Mouse (Mus musculus) heart, embryonic 14.5 days (tissue): Measurements from ENCODE around the gene Ly6g6c. TPM values are rescaled to one million over a fixed set of nuclear protein-coding genes. Genes with fewer than 3 reads are reported as not detected.

Source experiments
- ATAC-seq: fragments of 200-750 bp; cut with Nextera tagmentation; 2 replicates; pipeline ENCODE4 v1.8.0; 2017; ENCODE audit warnings: low read depth, moderate TSS enrichment; ENCODE audit not compliant: insufficient number of reproducible peaks, insufficient read depth, low FRiP score
- H3K27ac ChIP-seq, 2 experiments: fragments of 200-500 bp in 1 of 2; fragments of 300-500 bp in 1 of 2; sonication (generic) in 1 of 2; replicated peaks in 1 of 2; 2 replicates each; pipeline ENCODE4 v1.5.1; 2012 to 2014; ENCODE audit warnings: low read depth in 2 of 2, low read length in 2 of 2, control low read depth in 1 of 2, mild to moderate bottlenecking in 1 of 2, mixed read lengths in 1 of 2; ENCODE audit not compliant: control insufficient read depth in 1 of 2, insufficient read depth in 1 of 2
- H3K27me3 ChIP-seq: fragments of 300-500 bp; sonication (generic); 2 replicates; pipeline ENCODE4 v1.6.1; 2014; ENCODE audit warnings: mild to moderate bottlenecking, low read length, control low read depth; ENCODE audit not compliant: control insufficient read depth, insufficient read depth
- H3K36me3 ChIP-seq: fragments of 300-500 bp; sonication (generic); 2 replicates; pipeline ENCODE4 v1.6.1; 2014; ENCODE audit warnings: mild to moderate bottlenecking, control low read depth, low read length, mixed read lengths; ENCODE audit not compliant: control insufficient read depth, insufficient read depth
- H3K4me1 ChIP-seq, 2 experiments: fragments of 200-500 bp in 1 of 2; fragments of 300-500 bp in 1 of 2; sonication (generic) in 1 of 2; 2 replicates each; pipeline ENCODE4 v1.6.1; 2012 to 2014; ENCODE audit warnings: low read length in 2 of 2, control low read depth in 1 of 2, mixed read lengths in 1 of 2; ENCODE audit not compliant: control insufficient read depth in 2 of 2, insufficient read depth in 2 of 2
- H3K4me2 ChIP-seq: fragments of 300-500 bp; sonication (generic); 2 replicates; pipeline ENCODE4 v1.6.1; 2014; ENCODE audit warnings: mild to moderate bottlenecking, low read length
- H3K4me3 ChIP-seq, 2 experiments: fragments of 200-500 bp in 1 of 2; fragments of 300-500 bp in 1 of 2; sonication (generic) in 1 of 2; 2 replicates each; pipeline ENCODE4 v1.5.1; 2012 to 2014; ENCODE audit warnings: low read length in 2 of 2, mild to moderate bottlenecking in 2 of 2, control low read depth in 1 of 2, low read depth in 1 of 2, moderate library complexity in 1 of 2; ENCODE audit not compliant: control insufficient read depth in 1 of 2, insufficient read depth in 1 of 2
- H3K9ac ChIP-seq: fragments of 300-500 bp; sonication (generic); 2 replicates; pipeline ENCODE4 v1.6.1; 2014; ENCODE audit warnings: mild to moderate bottlenecking, low read length
- H3K9me3 ChIP-seq: fragments of 300-500 bp; sonication (generic); 2 replicates; pipeline ENCODE4 v1.6.1; 2016; ENCODE audit warnings: low read length, control low read depth; ENCODE audit not compliant: control insufficient read depth
- WGBS: fragments of 180-500 bp; shearing (Covaris S2); extraction: QIAGEN DNeasy Blood & Tissue Kit; methylation state at CpG from one replicate; pipeline ENCODE4 v1.1.7; 2014; 5-methylcytosine and 5-hydroxymethylcytosine counted together
- polyA plus RNA-seq: library from polyadenylated mRNA; unstranded; fragments of >200 nt; fragmentation: Nextera tagmentation; extraction: Ambion mirVana; gene quantifications from 2 replicates; pipeline ENCODE4 v1.2.1, GENCODE M21; 2014

Ly6g6c gene
- polyA plus RNA-seq, 1 experiment from 2014 or later = not detected

GRCm38 (mm10) chr17:35108097-35108496 lies 42.9 kb downstream of the Ly6g6c start, which contains the start of gene Ly6g5c:
Ly6g5c (plus strand) TSS chr17:35108279.
- H3K27me3 ChIP-seq = no peaks in the 10 kb centered on the region
- H3K4me1 ChIP-seq = peaks cover 5% of the 10 kb centered on the region in 2 experiments; a peak in 3 of 4 replicates
- ATAC-seq = no peak
- 82% methylated on average over 6 of the region's 6 CpGs for WGBS
- no peak within 1 kb of the TSS for H3K4me3 ChIP-seq
- H3K9ac ChIP-seq = no peak within 1 kb of the TSS
- H3K4me2 ChIP-seq = no peak within 1 kb of the TSS
- H3K9me3 ChIP-seq = no peaks in the 10 kb centered on the region
- H3K27ac ChIP-seq = no peak within 1 kb of the TSS
- peaks cover 16% of the 10 kb centered on the region for H3K36me3 ChIP-seq

GRCm38 (mm10) chr17:35111774-35112173 lies 46.6 kb downstream of the Ly6g6c start:
- H3K27ac ChIP-seq = peak overlapping the region; percentile 61 to 65; a peak in 2 of 4 replicates
- no peak for ATAC-seq
- H3K4me3 ChIP-seq = no peak overlapping the region
- 59% methylated on average over 9 of the region's 9 CpGs for WGBS
- peak overlapping the region; percentile 31; the same call in 1 of the 2 replicates for H3K4me2 ChIP-seq
- H3K27me3 ChIP-seq = no peaks in the 10 kb centered on the region
- H3K9ac ChIP-seq = 0 out of 2 replicates have a peak overlapping the region, but pooled peaks have one; percentile 41
- no peaks in the 10 kb centered on the region for H3K4me1 ChIP-seq
- no peaks in the 10 kb centered on the region for H3K9me3 ChIP-seq
- H3K36me3 ChIP-seq = peaks cover 30% of the 10 kb centered on the region

GRCm38 (mm10) chr17:35115046-35116019 lies 50.1 kb downstream of the Ly6g6c start, which contains the start of gene Ly6g5b:
Ly6g5b (minus strand) TSS chr17:35115428.
- Histone ChIP-seq H3K9ac (no peak within 1 kb of the TSS), H3K4me3 (no peak within 1 kb of the TSS), H3K4me2 (no peak within 1 kb of the TSS), H3K9me3 (no peaks in the 10 kb centered on the region), H3K27me3 (no peaks in the 10 kb centered on the region), H3K36me3 (peaks cover 60% of the 10 kb centered on the region), H3K27ac (no peak within 1 kb of the TSS), H3K4me1 (peaks cover 2 to 7% of the 10 kb centered on the region in 2 experiments; a peak in 2 of 4 replicates)
- 80% methylated on average over 8 of the region's 8 CpGs for WGBS
- no peak for ATAC-seq

Other genes with a start within 250 kb of the Ly6g6c start
- 17.1 and 18.4 TPM in 2 replicates for gene Stk19, start 228.4 kb upstream of the Ly6g6c start, polyA plus RNA-seq
- 26.6 and 33.1 TPM in 2 replicates for gene Dxo, start 228.4 kb upstream of the Ly6g6c start, polyA plus RNA-seq
- 22.4 and 23.0 TPM in 2 replicates for gene Skiv2l, start 215.2 kb upstream of the Ly6g6c start, polyA plus RNA-seq
- gene Nelfe, start 215.0 kb upstream of the Ly6g6c start, polyA plus RNA-seq = 65.7 and 65.8 TPM in 2 replicates
- gene Cfb, start 202.9 kb upstream of the Ly6g6c start, polyA plus RNA-seq = 1.2 and 2.7 TPM in 2 replicates
- gene Zbtb12, start 185.9 kb upstream of the Ly6g6c start, polyA plus RNA-seq = 0.38 and 0.53 TPM in 2 replicates
- not detected in 2 replicates for gene Gm20547, start 183.3 kb upstream of the Ly6g6c start, polyA plus RNA-seq
- gene C2, start 167.1 kb upstream of the Ly6g6c start, polyA plus RNA-seq = 1.0 and 1.2 TPM in 2 replicates
- gene Ehmt2, start 166.9 kb upstream of the Ly6g6c start, polyA plus RNA-seq = 31.4 and 35.2 TPM in 2 replicates
- not detected in 2 replicates for gene Slc44a4, start 150.9 kb upstream of the Ly6g6c start, polyA plus RNA-seq
- gene Neu1, start 134.1 kb upstream of the Ly6g6c start, polyA plus RNA-seq = 13.7 and 14.6 TPM in 2 replicates
- 0.09 and 0.19 TPM in 2 replicates for gene Hspa1b, start 106.2 kb upstream of the Ly6g6c start, polyA plus RNA-seq
- 0.55 TPM in 1 of 2 replicates, not detected in the other for gene Gm20481, start 95.5 kb upstream of the Ly6g6c start, polyA plus RNA-seq
- 2.3 and 2.9 TPM in 2 replicates for gene Hspa1a, start 93.2 kb upstream of the Ly6g6c start, polyA plus RNA-seq
- gene Hspa1l, start 92.7 kb upstream of the Ly6g6c start, polyA plus RNA-seq = 2.2 and 2.7 TPM in 2 replicates
- 132 and 136 TPM in 2 replicates for gene Lsm2, start 83.5 kb upstream of the Ly6g6c start, polyA plus RNA-seq
- 41.7 and 42.9 TPM in 2 replicates for gene Vars, start 64.4 kb upstream of the Ly6g6c start, polyA plus RNA-seq
- 0.28 and 0.42 TPM in 2 replicates for gene Vwa7, start 48.8 kb upstream of the Ly6g6c start, polyA plus RNA-seq
- gene Sapcd1, start 37.4 kb upstream of the Ly6g6c start, polyA plus RNA-seq = 1.5 and 2.2 TPM in 2 replicates
- 2.6 and 3.5 TPM in 2 replicates for gene Msh5, start 18.6 kb upstream of the Ly6g6c start, polyA plus RNA-seq
- gene Clic1, start 15.4 kb upstream of the Ly6g6c start, polyA plus RNA-seq = 108 TPM in 2 replicates
- gene Ddah2, start 6.4 kb upstream of the Ly6g6c start, polyA plus RNA-seq = 186 and 222 TPM in 2 replicates
- gene Mpig6b, start 796 bp downstream of the Ly6g6c start, polyA plus RNA-seq = 0.54 and 0.73 TPM in 2 replicates
- 0.32 TPM in 1 of 2 replicates, not detected in the other for gene Ly6g6e, start 11.5 kb downstream of the Ly6g6c start, polyA plus RNA-seq
- gene Ly6g6d, start 12.7 kb downstream of the Ly6g6c start, polyA plus RNA-seq = 1.9 and 2.6 TPM in 2 replicates
- not detected in 2 replicates for gene Ly6g6f, start 20.2 kb downstream of the Ly6g6c start, polyA plus RNA-seq
- 61.9 and 64.5 TPM in 2 replicates for gene Abhd16a, start 23.9 kb downstream of the Ly6g6c start, polyA plus RNA-seq
- gene Ly6g5c, start 42.9 kb downstream of the Ly6g6c start, polyA plus RNA-seq = 0.59 TPM in 1 of 2 replicates, not detected in the other
- 0.28 TPM in 1 of 2 replicates, not detected in the other for gene Ly6g5b, start 50.0 kb downstream of the Ly6g6c start, polyA plus RNA-seq
- gene Gpank1, start 56.1 kb downstream of the Ly6g6c start, polyA plus RNA-seq = 10.0 and 11.4 TPM in 2 replicates
- 219 and 234 TPM in 2 replicates for gene Csnk2b, start 56.7 kb downstream of the Ly6g6c start, polyA plus RNA-seq
- 8.7 and 10.1 TPM in 2 replicates for gene D17H6S53E, start 61.0 kb downstream of the Ly6g6c start, polyA plus RNA-seq
- 0.34 TPM in 1 of 2 replicates, not detected in the other for gene Apom, start 66.7 kb downstream of the Ly6g6c start, polyA plus RNA-seq
- 63.3 and 68.6 TPM in 2 replicates for gene Bag6, start 69.8 kb downstream of the Ly6g6c start, polyA plus RNA-seq
- 81.9 and 138 TPM in 2 replicates for gene Prrc2a, start 99.5 kb downstream of the Ly6g6c start, polyA plus RNA-seq
- 7.4 and 9.4 TPM in 2 replicates for gene Aif1, start 110.7 kb downstream of the Ly6g6c start, polyA plus RNA-seq
- gene Lst1, start 123.1 kb downstream of the Ly6g6c start, polyA plus RNA-seq = 9.5 and 11.2 TPM in 2 replicates
- gene Ltb, start 129.1 kb downstream of the Ly6g6c start, polyA plus RNA-seq = 0.40 and 0.61 TPM in 2 replicates
- gene Tnf, start 136.6 kb downstream of the Ly6g6c start, polyA plus RNA-seq = not detected in 2 replicates
- gene Lta, start 140.0 kb downstream of the Ly6g6c start, polyA plus RNA-seq = not detected in 2 replicates
- gene Gm16181, start 155.4 kb downstream of the Ly6g6c start, polyA plus RNA-seq = 0.69 TPM in 1 of 2 replicates, not detected in the other
- 10.7 and 14.3 TPM in 2 replicates for gene Atp6v1g2, start 168.3 kb downstream of the Ly6g6c start, polyA plus RNA-seq
- 3.1 and 4.2 TPM in 2 replicates for gene Nfkbil1, start 170.4 kb downstream of the Ly6g6c start, polyA plus RNA-seq
- 237 and 246 TPM in 2 replicates for gene Ddx39b, start 176.4 kb downstream of the Ly6g6c start, polyA plus RNA-seq
- gene H2-D1, start 197.3 kb downstream of the Ly6g6c start, polyA plus RNA-seq = 52.4 and 59.8 TPM in 2 replicates